Mouse (Mus musculus): ENCODE measurements at regions not wholly inside any gene's neighbourhood (a gene's known extent, or its start where the extent isn't known, plus 50 kb on each side); places are given as distances from the start of the nearest gene placed in this dataset.
A peak's percentile ranks its signal among the peaks of the same experiment; 100 is the strongest.

DNA sequence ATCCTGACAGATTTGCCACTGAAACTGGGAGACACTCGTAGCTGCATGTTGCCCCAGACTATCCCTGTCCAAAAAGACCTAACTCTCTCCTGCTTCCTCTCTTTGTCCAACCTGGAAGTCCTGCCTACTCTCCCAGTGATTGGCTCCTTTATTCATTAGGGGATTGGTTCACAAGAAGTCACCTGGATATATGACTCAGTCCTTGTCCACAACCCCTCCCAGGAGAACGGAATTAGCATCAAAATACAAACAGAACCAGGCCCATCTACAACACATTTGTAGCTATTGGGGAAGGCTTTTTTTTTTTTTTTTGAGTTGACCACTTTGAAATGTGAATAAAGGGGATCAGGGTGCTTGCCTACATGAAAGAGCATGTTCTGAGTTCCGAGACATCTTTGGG lies 347.4 kb upstream of the Tmc3 start:
- no peak for DNase-seq (ENCODE audit: low spot score in 2 of 2)

- peak in 1 of 2 experiments; percentile 6 for DNase-seq (ENCODE audit: low spot score in 2 of 2)
Measured at GRCm38 (mm10) chr7:83238091-83238490, 346.6 kb upstream of the Tmc3 start.

GRCm38 (mm10) chr7:83242233-83242632 lies 342.5 kb upstream of the Tmc3 start:
- DNase-seq (ENCODE audit: low spot score in 2 of 2) = no peak

DNA sequence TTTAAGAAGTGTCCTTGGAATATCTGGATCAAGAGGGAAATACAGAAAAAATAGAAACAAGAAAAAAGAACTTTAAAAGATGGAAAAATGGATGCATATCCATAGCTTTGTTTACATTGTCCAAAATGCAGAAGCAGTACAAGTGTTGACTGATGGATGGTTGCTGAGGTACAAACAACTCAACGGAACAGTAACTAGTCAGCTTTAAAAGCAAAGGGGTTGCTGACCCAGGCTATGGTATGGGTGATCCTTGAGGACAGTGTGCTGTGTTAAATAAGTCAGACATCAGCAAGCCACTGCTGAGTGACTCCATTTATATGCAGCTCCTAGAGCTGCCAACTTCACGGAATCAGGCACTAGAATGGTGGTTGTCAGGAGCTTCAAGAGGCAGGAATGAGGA lies 338.9 kb upstream of the Tmc3 start:
- no peak for DNase-seq (ENCODE audit: low spot score in 2 of 2)

- DNase-seq (ENCODE audit: low spot score in 2 of 2) = no peak
Measured at GRCm38 (mm10) chr7:83251995-83252563, 332.6 kb upstream of the Tmc3 start.

DNA sequence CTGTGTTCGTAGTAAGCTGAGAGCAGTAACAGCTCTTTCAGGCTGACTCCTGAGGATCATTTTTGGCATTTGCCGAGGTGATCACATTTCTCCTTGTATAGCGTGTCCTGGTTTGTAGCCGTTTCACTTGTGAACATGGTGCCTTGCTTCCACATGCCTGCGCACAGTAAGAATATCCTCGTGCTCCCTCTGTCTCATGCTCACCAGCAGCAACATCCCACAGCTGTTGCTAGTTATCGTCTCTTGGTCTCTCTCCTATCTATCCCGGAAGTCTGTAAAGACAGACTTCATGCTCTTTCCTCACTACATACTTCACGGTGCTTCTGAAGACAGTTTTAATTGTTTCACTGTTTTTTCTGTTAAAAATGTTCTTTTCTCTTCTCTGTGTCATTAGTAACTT lies 331.7 kb upstream of the Tmc3 start:
- no peak for DNase-seq (ENCODE audit: low spot score in 2 of 2)

DNA sequence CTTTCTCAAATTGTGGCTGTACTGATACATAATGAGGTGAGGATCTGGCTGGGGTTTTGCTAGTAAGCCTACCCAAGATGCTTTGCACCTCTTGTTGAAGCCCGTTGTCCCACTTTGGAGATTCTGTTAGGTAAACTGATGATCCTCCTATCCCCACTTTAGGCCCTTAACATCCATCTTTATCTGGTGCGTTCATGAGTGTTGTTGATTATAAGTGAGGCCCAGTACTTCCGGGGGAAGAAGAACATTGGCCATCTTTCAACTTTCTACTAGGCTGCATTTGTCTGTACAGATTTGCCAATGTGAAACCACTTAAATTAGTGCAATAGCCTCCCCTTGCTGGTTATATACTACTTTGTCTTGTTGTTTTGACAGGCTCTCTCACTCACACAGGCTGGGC lies 331.3 kb upstream of the Tmc3 start:
- DNase-seq (ENCODE audit: low spot score in 2 of 2) = no peak

DNA sequence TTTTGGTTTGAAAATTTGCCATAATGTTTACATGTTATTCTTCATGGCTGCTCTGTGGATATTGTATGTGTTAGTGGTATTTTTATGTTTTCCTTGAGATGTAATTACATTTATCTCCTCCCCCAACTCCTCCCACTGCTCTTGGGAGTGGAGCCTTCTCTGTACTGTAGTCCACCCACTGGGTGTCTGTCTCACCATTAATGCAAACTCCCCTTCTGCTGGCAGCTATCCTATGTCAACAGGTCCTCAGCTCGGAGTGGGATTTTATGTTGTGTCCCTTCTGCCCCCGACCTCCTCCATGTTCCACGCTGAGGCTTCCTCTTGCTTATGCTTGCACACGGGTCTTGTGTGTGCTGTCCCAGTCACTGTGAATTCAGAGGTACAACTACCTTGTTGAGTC lies 330.3 kb upstream of the Tmc3 start:
- DNase-seq (ENCODE audit: low spot score in 2 of 2) = no peak

DNA sequence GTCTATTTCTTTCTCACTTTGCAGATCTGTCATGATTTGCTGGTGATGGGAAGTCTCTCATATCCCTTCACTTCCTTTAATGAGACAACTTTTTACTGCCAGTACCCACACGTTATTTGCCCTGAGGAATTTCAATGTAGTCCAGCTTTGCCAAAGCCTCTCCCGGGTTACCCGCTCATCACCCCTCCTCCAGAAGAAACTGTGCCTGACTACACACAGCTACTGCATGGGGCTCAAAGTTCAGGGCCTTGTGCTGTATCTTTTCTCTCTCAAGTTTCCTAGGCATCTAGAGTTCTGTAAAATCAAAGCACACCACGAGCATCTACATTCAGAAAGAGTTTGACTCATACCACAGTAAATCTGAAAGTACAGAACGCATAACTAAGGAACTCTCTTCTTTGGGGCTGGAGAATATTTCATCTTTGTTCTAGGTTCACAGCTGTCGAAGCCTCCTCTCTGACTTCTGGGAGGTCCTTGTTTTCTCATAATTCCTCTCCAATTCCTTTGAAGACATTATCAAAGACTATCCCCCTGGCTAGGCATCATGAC lies 328.4 kb upstream of the Tmc3 start:
- DNase-seq (ENCODE audit: low spot score in 2 of 2) = no peak

- DNase-seq (ENCODE audit: low spot score in 2 of 2) = no peak
Measured at GRCm38 (mm10) chr7:83258363-83258916, 326.3 kb upstream of the Tmc3 start.

- DNase-seq (ENCODE audit: low spot score in 2 of 2) = no peak
Measured at GRCm38 (mm10) chr7:83261489-83261888, 323.2 kb upstream of the Tmc3 start.

DNA sequence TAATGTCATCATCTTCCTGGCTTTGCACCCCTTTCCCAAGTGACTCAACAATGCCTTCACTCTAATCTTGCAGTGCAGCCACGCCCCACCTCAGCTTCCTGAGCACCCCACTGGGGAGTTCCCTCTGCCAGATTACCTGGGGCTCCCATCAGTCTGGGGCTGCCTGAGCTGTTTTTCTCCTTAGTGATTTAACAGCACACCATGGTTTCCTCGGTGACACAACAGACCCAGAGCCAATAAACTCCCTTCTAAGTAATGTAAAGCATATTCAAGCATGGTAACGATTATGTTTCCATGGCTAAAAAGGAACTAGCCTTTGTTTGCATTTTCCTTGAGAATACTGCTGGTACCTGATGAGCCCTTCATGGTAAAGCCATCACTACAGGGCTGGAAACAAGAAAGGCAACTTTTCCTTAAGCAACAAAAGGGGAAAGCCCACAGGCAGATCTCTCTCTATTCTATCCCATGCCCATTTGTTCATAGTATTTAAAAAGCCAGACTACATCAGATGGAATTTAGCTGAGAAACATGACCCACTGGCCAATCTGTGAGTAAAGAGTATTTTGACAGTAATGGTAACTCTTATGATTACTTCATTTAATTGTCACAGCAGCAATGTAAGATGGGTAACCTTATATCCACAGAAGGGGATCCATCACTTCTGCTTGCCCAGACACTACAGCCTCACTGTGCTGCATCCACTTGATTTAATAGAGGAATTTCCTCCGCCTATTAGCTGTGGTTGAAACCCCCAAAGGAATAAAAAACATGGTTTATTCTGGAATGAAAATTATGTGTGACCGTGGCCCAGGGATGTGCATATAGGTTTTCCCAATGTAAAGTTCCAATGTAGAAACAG lies 294.6 kb upstream of the Tmc3 start:
- no peak for DNase-seq (ENCODE audit: low spot score in 2 of 2)

- no peak for DNase-seq (ENCODE audit: low spot score in 2 of 2)
Measured at GRCm38 (mm10) chr7:83307112-83307511, 277.6 kb upstream of the Tmc3 start.

DNA sequence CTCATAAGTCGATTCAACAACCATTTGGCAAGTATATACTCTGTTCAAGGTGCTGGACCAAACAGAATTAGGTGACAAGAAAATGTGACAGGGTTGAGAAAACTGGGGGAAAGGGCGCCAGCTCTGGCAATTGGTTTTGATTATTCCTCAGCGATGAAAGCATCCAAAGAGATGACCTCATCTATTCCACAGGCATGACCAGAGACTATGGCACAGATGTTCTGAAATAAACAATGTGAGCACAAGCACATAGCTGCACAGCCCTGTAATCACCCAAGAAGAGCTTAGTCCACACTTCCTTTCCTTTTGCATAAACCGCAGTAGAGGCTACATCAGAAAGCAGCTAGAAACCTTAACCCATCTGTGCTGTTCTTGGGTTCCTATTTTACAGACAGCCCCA lies 272.6 kb upstream of the Tmc3 start:
- DNase-seq (ENCODE audit: low spot score in 2 of 2) = no peak

DNA sequence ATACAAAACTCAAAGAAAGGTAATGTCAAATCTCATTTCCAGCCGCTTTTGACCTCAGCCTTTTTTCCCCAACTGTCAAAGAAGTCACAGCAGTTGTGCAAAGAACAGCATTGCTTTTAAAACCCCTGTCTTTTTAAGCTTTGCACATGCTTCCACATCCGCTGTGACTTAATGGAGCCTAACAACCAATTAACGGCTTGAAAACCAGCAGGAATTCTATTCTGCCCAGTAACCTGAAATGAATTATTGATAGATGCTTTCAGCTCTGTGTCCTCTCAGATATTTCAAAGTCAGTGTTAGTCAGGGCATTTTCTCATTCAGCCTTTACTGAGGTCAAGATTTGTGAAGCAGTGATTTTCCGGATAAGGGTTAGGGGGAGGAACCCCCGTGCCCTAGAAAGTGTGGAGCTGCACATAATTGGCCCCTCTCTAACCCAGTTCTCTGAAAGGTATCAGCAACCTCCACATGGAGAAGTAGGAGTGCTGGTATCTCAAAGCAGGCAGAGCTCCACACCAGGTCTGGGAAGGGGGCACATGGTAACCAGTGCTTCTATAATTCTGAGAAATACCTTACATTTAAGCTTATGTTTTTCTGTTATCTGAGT lies 254.8 kb upstream of the Tmc3 start:
- DNase-seq (ENCODE audit: low spot score in 2 of 2) = no peak

DNA sequence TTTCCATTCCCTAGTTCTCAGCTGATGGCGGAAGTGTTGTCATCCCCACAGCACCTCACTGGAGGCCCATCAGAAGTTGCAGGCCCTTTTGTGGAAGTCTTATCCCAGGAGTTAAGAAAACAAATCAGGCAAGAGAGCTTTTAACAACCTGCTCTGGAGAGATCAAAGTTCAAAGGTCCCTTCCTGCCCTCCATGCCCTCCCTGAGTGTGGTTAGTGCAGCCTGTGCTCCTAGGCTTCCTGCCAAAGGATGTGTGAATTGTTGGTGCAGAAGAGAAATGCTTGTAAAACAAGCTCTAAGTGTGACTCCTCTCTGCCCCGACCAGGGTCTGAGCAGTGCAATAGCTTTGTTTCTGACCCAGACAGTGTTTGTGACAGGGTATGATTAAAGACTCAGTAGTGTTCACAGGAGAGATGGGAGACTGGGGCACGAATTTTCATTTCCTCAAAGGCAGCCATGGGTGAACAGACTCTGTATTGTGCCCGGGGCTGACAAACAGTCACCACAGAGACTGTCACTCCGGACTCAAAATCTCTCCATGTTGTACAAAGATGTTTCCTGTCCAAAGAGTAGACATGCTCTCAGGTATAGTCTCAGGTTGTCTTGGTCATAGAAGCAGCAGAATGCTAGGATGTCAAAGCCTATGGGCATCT lies 237.5 kb upstream of the Tmc3 start:
- DNase-seq (ENCODE audit: low spot score in 2 of 2) = no peak

GRCm38 (mm10) chr7:83369191-83369590 lies 215.5 kb upstream of the Tmc3 start:
- DNase-seq (ENCODE audit: low spot score in 2 of 2) = no peak

- DNase-seq (ENCODE audit: low spot score in 2 of 2) = no peak
Measured at GRCm38 (mm10) chr7:83369605-83370004, 215.1 kb upstream of the Tmc3 start.

GRCm38 (mm10) chr7:83376826-83377225 lies 207.9 kb upstream of the Tmc3 start:
- DNase-seq (ENCODE audit: low spot score in 2 of 2) = no peak

GRCm38 (mm10) chr7:83381381-83382181 lies 203.1 kb upstream of the Tmc3 start:
- DNase-seq (ENCODE audit: low spot score in 2 of 2) = peak; percentile 56 to 72

All from left cerebral cortex, adult 18-20 months (tissue).